Mouse (Mus musculus) cerebellum, adult 2 months (tissue): ENCODE results near the gene Mex3d. TPM values are rescaled to one million over a fixed set of nuclear protein-coding genes. Genes with fewer than 3 reads are reported as not detected.

Experiments used
- DNase-seq, 2 experiments: peaks; one replicate each; pipeline ENCODE4 v3.0.0; 2021
- H3K27ac ChIP-seq: fragments of 200-500 bp; 2 replicates; pipeline ENCODE4 v1.5.1; 2012; ENCODE audit warnings: low read length, control low read depth, inconsistent platforms; ENCODE audit not compliant: insufficient read depth
- H3K27me3 ChIP-seq: fragments of 200-500 bp; 2 replicates; pipeline ENCODE4 v1.6.1; 2012; ENCODE audit warnings: inconsistent platforms, mild to moderate bottlenecking, low read length, moderate library complexity; ENCODE audit not compliant: control insufficient read depth, insufficient read depth
- H3K4me1 ChIP-seq: fragments of 200-500 bp; 2 replicates; pipeline ENCODE4 v1.6.1; 2011; ENCODE audit warnings: low read length; ENCODE audit not compliant: control insufficient read depth, insufficient read depth
- H3K4me3 ChIP-seq: fragments of 200-500 bp; replicated peaks from 2 replicates; pipeline ENCODE3; 2011; ENCODE audit warnings: mild to moderate bottlenecking, low read depth, low read length, control low read depth; ENCODE audit not compliant: insufficient read depth
- CTCF ChIP-seq: fragments of 200-500 bp; IDR thresholded peaks from 2 replicates; pipeline ENCODE4 v1.5.1; 2011; ENCODE audit warnings: low read depth, mild to moderate bottlenecking, control low read depth, low read length, moderate library complexity, borderline replicate concordance; ENCODE audit not compliant: insufficient read depth
- POLR2A ChIP-seq: fragments of 200-500 bp; IDR thresholded peaks from 2 replicates; pipeline ENCODE4 v1.6.1; 2011; ENCODE audit warnings: low read length, control low read depth, borderline replicate concordance; ENCODE audit not compliant: insufficient read depth
- WGBS: fragments of 180-500 bp; shearing (Covaris S2); methylation state at CpG from one replicate; pipeline ENCODE4 v1.1.7; 2018; 5-methylcytosine and 5-hydroxymethylcytosine counted together
- polyA plus RNA-seq: library from polyadenylated mRNA; depleted of rRNA; stranded (reverse); fragments of >200 nt; gene quantifications from 2 replicates; pipeline ENCODE4 v1.2.3, GENCODE M21; 2012

Mex3d gene
- polyA plus RNA-seq, 1 experiment: 16.1 TPM

DNA sequence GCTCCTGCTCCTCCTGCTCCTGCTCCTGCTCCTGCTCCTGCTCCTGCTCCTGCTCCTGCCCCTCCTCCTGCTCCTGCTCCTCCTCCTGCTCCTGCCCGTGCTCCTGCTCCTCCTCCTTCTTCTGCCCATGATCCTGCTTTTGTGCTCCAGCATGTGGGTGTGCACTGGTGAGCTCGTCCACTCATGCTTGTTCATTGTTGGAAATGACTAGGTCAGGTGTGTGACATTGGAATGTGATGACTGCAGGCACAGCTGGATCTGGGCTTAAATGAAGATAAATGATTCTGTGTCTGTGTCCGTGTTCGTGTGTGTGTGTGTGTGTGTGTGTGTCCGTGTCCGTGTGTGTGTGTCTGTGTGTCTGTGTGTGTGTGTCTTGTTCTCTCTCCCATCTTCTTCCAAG lies 19.1 kb downstream of the Mex3d start:
- no peaks in the 10 kb centered on the region for H3K27me3 ChIP-seq
- no peak for DNase-seq
- WGBS: 85% methylated on average over 6 of the region's 6 CpGs
- H3K27ac ChIP-seq: no peak overlapping the region
- H3K4me3 ChIP-seq: no peak overlapping the region
- TF ChIP-seq CTCF (no peak), POLR2A (no peak)
- no peaks in the 10 kb centered on the region for H3K4me1 ChIP-seq

DNA sequence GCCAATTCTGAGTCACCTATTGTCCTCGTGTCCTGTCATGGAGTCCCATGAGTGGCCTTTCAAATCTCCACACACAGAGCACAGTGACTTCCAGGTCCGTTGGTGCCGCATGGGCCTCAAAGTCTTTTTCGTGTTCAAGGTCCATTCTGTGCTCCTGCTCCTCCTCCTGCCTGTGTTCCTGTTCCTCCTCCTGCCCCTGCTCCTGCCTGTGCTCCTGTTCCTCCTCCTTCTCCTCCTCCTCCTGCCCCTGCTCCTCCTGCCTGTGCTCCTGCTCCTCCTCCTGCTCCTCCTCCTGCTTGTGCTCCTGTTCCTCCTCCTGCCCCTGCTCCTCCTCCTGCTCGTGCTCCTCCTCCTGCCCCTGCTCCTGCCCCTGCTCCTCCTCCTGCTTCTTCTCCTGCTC lies 19.5 kb downstream of the Mex3d start:
- WGBS: 50% methylated on average over 5 of the region's 5 CpGs
- Histone ChIP-seq H3K4me3 (no peak overlapping the region), H3K4me1 (no peaks in the 10 kb centered on the region), H3K27me3 (no peaks in the 10 kb centered on the region), H3K27ac (no peak overlapping the region)
- TF ChIP-seq CTCF (no peak), POLR2A (no peak)
- no peak for DNase-seq

DNA sequence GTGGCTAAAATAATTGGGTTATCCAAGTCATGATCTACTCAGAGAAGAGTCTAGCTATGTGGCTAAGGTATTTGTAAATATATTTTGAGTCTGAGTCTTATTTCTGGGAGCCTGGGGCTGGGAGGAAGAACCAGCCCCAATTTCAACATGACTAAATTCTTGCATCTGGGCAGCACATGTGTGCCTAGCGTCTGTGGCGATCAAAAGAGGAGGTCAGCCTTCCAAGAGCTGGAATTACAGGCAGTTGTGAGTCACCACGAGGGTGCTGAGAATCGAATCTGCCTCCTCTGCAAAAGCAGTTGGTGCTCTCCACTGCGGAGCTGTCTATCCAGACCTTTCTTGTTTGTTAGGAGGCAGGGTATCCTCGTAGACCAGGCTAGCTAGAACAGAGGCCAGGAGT lies 21.7 kb downstream of the Mex3d start:
- 67% methylated on average over 6 of the region's 6 CpGs for WGBS
- Histone ChIP-seq H3K27ac (no peak overlapping the region), H3K4me1 (no peaks in the 10 kb centered on the region), H3K4me3 (no peak overlapping the region), H3K27me3 (no peaks in the 10 kb centered on the region)
- no peak for DNase-seq
- no peak for TF ChIP-seq POLR2A
- no peak for TF ChIP-seq CTCF

DNA sequence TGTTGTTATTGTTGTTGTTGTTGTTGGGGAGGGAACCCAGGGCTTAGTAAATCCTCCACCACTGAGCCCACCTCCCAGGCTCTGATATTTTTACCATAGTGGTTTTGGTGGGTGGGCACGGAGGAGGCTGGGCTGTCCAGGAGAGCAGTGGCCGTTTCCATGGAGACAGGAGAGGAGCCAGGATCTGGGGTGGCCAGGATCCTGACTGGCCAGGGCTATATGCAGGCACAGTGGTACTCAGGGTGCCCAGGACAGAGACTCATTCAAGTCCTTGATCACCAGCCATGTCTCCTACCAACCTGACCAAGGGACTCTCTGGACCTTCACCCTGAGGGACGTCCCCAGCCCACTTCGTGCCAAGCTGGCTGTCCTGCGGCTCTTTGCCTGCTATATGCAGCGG lies 23.7 kb downstream of the Mex3d start:
- H3K4me3 ChIP-seq: no peak overlapping the region
- H3K27me3 ChIP-seq: no peaks in the 10 kb centered on the region
- DNase-seq: no peak
- no peak overlapping the region for H3K27ac ChIP-seq
- 12% methylated on average over 6 of the region's 6 CpGs for WGBS
- no peaks in the 10 kb centered on the region for H3K4me1 ChIP-seq
- TF ChIP-seq POLR2A: no peak
- no peak for TF ChIP-seq CTCF

DNA sequence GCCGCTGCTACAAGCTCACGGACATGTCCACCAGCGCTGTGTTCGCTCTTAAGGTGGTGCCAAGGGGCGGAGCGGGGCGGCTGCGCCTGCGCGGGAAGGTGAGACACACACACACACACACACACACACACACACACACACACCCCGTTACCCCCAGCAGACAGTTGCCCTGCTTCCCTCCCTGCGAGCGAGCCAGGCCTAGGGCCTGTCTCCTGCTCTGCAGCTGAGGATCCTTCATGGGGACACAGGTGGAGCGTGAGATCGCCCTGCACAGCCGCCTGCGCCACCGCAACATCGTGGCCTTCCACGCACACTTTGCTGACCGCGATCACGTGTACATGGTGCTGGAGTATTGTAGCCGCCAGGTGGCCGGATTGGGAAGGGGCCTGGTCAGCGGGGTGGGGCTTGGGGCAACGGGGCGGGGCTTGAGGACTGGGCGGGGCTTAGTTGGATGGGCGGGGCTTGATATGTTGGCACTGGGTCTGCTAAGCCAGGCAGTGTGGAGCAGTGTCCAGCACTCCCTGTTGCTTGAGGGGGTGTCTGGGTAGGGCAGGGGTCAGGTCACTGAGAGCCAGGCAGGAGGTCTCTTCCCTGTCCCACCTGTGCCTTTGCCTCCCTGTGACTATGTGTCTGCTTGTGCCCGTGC lies 29.3 kb downstream of the Mex3d start:
- WGBS: 6% methylated on average over 30 of the region's 31 CpGs
- TF ChIP-seq POLR2A (peak; percentile 52), CTCF (peak; percentile 24; the same call in 1 of the 2 replicates)
- H3K27ac ChIP-seq: no peak overlapping the region
- H3K4me1 ChIP-seq: peaks cover 12% of the 10 kb centered on the region; the same call in 1 of the 2 replicates
- no peaks in the 10 kb centered on the region for H3K27me3 ChIP-seq
- peak overlapping the region; percentile 78 for H3K4me3 ChIP-seq
- peak; percentile 75 to 80 for DNase-seq

DNA sequence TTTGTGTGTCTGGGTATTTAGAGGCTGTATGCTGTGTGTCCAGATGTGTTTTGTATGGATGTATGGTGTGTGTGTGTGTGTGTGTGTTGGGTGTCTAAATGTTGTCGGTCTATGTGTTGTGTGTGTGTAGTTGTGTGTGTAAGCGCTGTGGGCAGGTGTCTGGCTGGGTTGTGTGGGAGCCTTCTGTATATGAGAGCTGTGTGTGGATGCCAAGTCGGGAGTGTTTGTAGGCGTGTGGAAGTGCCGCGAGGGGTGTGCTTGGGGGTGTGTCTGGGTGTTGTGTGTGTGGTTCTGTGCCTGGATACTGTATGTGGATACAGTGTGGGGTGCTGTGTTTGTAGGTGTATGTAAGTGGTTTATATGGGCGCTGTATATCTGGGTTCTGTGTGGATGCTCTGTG lies 30.1 kb downstream of the Mex3d start:
- TF ChIP-seq POLR2A: no peak
- no peak for TF ChIP-seq CTCF
- Histone ChIP-seq H3K27me3 (no peaks in the 10 kb centered on the region), H3K27ac (0 out of 2 replicates have a peak overlapping the region, but pooled peaks have one; percentile 1), H3K4me3 (peak overlapping the region; percentile 78), H3K4me1 (peaks cover 12% of the 10 kb centered on the region; the same call in 1 of the 2 replicates)
- WGBS: 17% methylated on average over 7 of the region's 7 CpGs
- peak in 1 of 2 experiments; percentile 44 for DNase-seq

DNA sequence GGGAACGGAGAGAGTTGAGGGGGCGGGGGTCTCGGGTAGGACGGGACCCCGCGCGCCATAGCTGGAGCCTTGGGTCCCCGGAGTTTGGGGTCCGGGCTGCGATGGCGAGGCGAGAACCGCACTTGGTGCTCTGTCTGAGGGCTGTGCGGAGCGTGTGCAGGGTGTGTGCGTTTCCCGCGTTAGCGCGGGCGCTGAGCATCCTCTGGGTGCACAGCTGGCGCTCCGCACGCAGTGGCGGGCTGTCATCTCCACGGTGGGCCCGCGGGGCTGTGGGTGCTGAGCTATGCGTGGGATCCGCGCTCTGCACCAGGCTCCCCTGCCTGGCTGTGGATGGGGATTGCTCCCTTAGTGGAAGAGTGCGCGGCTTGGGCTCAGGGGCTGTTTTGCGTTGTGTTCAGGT lies 30.7 kb downstream of the Mex3d start:
- H3K27me3 ChIP-seq: no peaks in the 10 kb centered on the region

More for the DNA sequence above, 30.7 kb downstream of the Mex3d start:
- Histone ChIP-seq H3K4me1 (peaks cover 12% of the 10 kb centered on the region; the same call in 1 of the 2 replicates), H3K27ac (peak overlapping the region; percentile 65), H3K4me3 (peak overlapping the region; percentile 78)
- under 1% methylated on average over 34 of the region's 34 CpGs for WGBS
- TF ChIP-seq CTCF (no peak), POLR2A (no peak)
- DNase-seq: peak in 1 of 2 experiments; percentile 58
